Mouse (Mus musculus) B cell, adult 2 months (primary cell): ENCODE data around the gene Btbd7.

Experiments used
- DNase-seq, 2 experiments: peaks; one replicate each; pipeline ENCODE4 v3.0.0; 2022

Btbd7 gene

DNA sequence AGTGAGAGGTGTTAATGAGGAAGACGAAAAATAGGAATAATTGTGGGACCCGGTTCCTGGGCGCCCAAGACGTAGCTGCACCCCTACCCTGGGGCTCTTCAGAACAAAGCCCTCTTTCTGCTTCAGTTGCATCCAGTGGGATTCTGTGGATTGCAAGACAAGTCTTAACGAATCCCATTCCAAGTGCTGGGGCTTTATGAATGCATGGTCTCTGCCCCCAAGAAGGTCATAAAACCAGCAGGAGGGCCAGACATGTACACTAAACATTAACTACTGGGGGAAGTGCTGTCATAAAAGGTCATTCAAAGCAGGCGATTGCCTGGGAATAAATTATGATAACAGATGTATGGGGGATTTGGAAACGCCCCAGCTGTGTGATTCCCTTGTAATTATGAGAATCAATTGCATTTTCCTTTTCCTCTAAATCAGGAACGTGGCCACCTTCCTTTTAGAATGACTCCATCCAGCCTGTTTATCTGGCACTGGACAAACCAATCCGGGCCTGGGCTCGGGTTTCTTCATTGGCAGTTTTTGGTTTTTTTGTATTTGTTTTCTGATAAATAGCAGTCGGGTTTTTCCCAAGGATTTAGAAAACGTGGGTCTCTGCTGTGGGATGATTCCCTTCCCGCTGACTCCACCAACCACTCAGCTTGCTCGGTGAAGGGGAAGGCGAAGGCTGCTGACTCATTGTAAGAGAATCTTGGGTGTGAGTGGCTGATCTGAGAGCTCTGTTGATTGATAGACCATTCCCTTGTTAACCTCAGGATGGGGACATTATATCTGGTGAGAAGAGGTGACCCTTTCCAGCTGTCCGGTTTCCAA is 147.3 kb downstream of the Btbd7 start:
- DNase-seq: no peak
